Mouse (Mus musculus): Measurements from ENCODE around the gene Ccdc182.

Gene Ccdc182

DNA sequence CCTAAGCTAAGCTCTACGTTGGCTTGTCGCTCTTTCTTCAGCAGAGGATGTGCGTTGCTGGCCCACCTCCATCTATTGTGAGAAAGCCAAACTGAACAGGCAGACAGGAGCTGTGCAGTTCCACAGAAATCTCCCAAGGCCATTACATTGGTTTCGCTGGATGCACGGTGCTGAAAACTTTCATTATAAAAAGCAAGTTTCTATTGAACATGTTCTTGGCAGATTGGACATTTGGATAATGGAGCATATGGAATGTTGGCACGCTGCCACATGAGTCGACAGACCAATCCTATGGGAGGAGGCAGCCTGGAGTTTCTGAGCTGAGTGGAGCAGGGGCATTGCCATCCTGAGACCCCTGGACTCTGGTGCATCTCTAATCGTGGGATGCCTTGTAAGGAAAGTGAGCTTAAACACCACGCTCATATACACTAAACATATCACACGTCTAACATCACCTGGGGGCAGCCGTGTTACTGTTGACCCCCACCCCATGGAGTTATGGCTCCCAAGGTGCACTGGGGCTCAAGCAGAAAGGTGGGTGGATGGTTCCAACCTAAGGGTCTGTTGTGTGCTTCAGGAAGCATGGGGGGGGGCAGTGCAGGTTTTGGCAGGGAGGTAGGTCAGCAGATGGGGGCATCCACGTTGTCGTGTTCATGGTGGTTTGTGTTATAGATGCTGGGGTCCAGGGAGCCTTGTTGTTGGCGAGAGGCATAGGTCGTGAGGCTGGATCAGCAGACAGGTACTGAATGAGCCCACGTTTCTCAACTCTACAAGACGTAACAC is 35.1 kb downstream of the Ccdc182 start:
- DNase-seq (ENCODE audit: low spot score in 2 of 2): no peak

DNA sequence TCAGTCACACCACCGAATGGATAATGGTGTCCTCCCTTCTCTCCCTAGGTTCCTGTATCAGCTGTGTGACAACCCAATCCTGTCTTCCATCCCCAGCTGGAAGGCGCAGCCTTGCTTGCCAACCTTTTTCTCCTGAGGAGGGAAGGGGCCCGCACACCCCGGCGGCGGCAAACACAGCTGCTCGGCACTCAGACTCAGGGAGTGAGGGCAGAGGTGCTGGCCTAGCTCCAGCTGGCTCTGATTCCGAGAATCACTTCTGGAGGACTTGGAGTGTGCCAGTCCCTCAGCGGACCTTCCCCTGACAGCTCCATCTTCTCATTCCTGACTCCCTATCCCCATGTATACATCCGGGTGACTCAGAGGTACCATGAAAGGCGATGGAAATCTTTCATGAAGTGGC is 36.9 kb downstream of the Ccdc182 start:
- no peak for DNase-seq (ENCODE audit: low spot score in 2 of 2)

GRCm38 (mm10) chr11:88331722-88332121 is 37.9 kb downstream of the Ccdc182 start:
- DNase-seq (ENCODE audit: low spot score in 2 of 2): no peak

DNA sequence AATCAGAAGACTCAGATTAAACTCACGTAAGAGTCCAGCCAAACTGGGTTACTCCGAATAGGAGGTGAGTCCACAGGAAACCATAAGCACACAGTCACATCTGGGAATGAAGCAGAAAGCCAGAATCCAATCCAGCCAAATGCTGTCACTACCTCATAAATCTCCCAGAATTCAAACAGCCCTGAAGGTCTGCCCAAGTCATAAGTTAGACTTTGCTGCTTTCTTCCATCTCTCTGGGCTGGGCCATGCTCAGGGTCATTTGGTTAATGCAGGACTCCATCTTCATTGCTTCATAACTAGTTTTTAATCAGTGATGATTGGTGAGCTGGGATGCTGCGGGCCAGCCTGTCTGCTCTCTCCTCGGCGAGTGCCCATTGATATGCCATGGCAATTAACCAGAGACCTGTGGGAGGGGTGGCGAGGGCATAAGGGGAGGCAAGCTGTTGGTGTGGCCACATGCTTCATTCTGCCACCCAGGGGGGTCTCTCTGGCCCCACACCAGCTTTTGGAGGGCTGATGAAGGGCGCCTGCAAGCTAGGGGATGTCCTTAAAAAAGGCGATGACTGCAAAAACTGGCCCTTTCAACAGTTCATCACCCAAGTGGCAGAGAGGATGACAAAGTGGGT is 38.6 kb downstream of the Ccdc182 start:
- no peak for DNase-seq (ENCODE audit: low spot score in 2 of 2)

- no peak for DNase-seq (ENCODE audit: low spot score in 2 of 2)
Measured at GRCm38 (mm10) chr11:88334893-88335292, 41.0 kb downstream of the Ccdc182 start.

DNA sequence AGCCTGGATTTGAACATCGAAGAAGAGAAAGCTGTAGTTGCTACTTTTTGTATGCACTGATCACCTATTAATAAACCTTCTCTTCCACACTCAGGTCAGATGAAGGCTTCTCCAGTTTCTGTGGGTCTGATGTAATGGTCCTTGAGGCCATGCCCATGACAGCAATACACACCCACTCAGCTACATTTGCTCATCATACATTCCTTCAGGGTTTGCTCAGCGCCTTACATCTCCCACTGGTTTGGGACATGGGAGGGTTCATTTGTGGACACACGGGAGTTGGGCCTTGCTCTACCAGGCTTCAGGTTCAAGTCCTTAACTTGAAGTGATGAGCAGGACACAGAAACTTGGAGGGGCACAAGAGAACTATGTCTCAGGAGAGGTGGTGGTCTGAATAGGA is 44.1 kb downstream of the Ccdc182 start:
- DNase-seq (ENCODE audit: low spot score in 2 of 2): no peak
